Mouse (Mus musculus) lung, embryonic 14.5 days (tissue): ENCODE data around the gene Dnajb7. TPM values are rescaled to one million over a fixed set of nuclear protein-coding genes. Genes with fewer than 3 reads are reported as not detected.

ENCODE experiments used
- ATAC-seq: fragments of 200-750 bp; cut with Nextera tagmentation; 2 replicates; pipeline ENCODE4 v1.8.0; 2017; ENCODE audit warnings: mild to moderate bottlenecking, moderate TSS enrichment, moderate library complexity; ENCODE audit not compliant: insufficient read depth
- DNase-seq: peaks from one replicate; pipeline ENCODE4 v3.0.0-alpha.2; 2015
- H3K27ac ChIP-seq: fragments of 300-500 bp; sonication (generic); 2 replicates; pipeline ENCODE4 v1.5.1; 2014; ENCODE audit warnings: low read depth, mild to moderate bottlenecking, moderate library complexity
- H3K27me3 ChIP-seq: fragments of 300-500 bp; sonication (generic); 2 replicates; pipeline ENCODE4 v1.6.1; 2014; ENCODE audit warnings: low read length, control low read depth; ENCODE audit not compliant: insufficient read depth
- H3K36me3 ChIP-seq: fragments of 300-500 bp; sonication (generic); 2 replicates; pipeline ENCODE4 v1.6.1; 2014; ENCODE audit warnings: control low read depth; ENCODE audit not compliant: insufficient read depth
- H3K4me1 ChIP-seq: fragments of 300-500 bp; sonication (generic); 2 replicates; pipeline ENCODE4 v1.6.1; 2014; ENCODE audit warnings: antibody characterized with exemption, control low read depth; ENCODE audit not compliant: insufficient read depth
- H3K4me2 ChIP-seq: fragments of 300-500 bp; sonication (generic); 2 replicates; pipeline ENCODE4 v1.6.1; 2014; ENCODE audit warnings: mild to moderate bottlenecking
- H3K4me3 ChIP-seq: fragments of 300-500 bp; sonication (generic); 2 replicates; pipeline ENCODE4 v1.5.1; 2014; ENCODE audit warnings: low read depth, low read length
- H3K9ac ChIP-seq: fragments of 300-500 bp; sonication (generic); 2 replicates; pipeline ENCODE4 v1.6.1; 2014
- H3K9me3 ChIP-seq: fragments of 300-500 bp; sonication (generic); 2 replicates; pipeline ENCODE4 v1.6.1; 2016; ENCODE audit warnings: low read depth, low read length, control low read depth
- CTCF ChIP-seq: IDR thresholded peaks from 2 replicates; pipeline ENCODE4 v1.5.1; 2016; ENCODE audit warnings: antibody characterized with exemption, low read depth
- WGBS: fragments of 180-500 bp; shearing (Covaris S2); extraction: QIAGEN DNeasy Blood & Tissue Kit; methylation state at CpG from one replicate; pipeline ENCODE4 v1.1.7; 2014; 5-methylcytosine and 5-hydroxymethylcytosine counted together
- polyA plus RNA-seq: library from polyadenylated mRNA; unstranded; fragments of >200 nt; fragmentation: Nextera tagmentation; extraction: Ambion mirVana; gene quantifications from 2 replicates; pipeline ENCODE4 v1.2.1, GENCODE M21; 2014

Gene Dnajb7
- 1.4 and 2.2 TPM in 2 replicates for polyA plus RNA-seq

- no peaks in the 10 kb centered on the region for H3K36me3 ChIP-seq
- no peak for TF ChIP-seq CTCF
- no peaks in the 10 kb centered on the region for H3K27me3 ChIP-seq
- WGBS, result 93% methylated on average over 1 of the region's 1 CpGs
- H3K27ac ChIP-seq, result no peak within 1 kb of the TSS
- no peak for ATAC-seq
- H3K9me3 ChIP-seq, result no peaks in the 10 kb centered on the region
- no peaks in the 10 kb centered on the region for H3K4me1 ChIP-seq
- no peak within 1 kb of the TSS for H3K4me2 ChIP-seq
- no peak within 1 kb of the TSS for H3K4me3 ChIP-seq
- no peak within 1 kb of the TSS for H3K9ac ChIP-seq
- no peak for DNase-seq
Observed at GRCm38 (mm10) chr15:81408199-81408598, at the start of gene Dnajb7. TSS of gene Dnajb7 (minus strand) at chr15:81408299.

GRCm38 (mm10) chr15:81448463-81448862 lies 40.4 kb upstream of the Dnajb7 start:
- Histone ChIP-seq H3K4me3 (no peak overlapping the region), H3K27ac (no peak overlapping the region), H3K9me3 (no peaks in the 10 kb centered on the region), H3K9ac (no peak overlapping the region), H3K36me3 (peaks cover 30% of the 10 kb centered on the region; the same call in 1 of the 2 replicates), H3K27me3 (no peaks in the 10 kb centered on the region), H3K4me2 (no peak overlapping the region), H3K4me1 (no peaks in the 10 kb centered on the region)
- peak; percentile 92 for DNase-seq
- TF ChIP-seq CTCF, result peak; percentile 86
- ATAC-seq, result peak; percentile 49; the same call in 1 of the 2 replicates
- 46% methylated on average over 3 of the region's 3 CpGs for WGBS

GRCm38 (mm10) chr15:81439236-81439635 lies 31.1 kb upstream of the Dnajb7 start:
- Histone ChIP-seq H3K9me3 (no peaks in the 10 kb centered on the region), H3K27me3 (no peaks in the 10 kb centered on the region), H3K4me2 (no peak overlapping the region), H3K4me3 (no peak overlapping the region), H3K4me1 (no peaks in the 10 kb centered on the region), H3K9ac (no peak overlapping the region), H3K27ac (no peak overlapping the region), H3K36me3 (peaks cover 13% of the 10 kb centered on the region; the same call in 1 of the 2 replicates)
- DNase-seq, result no peak
- no peak for TF ChIP-seq CTCF
- no peak for ATAC-seq

- no peaks in the 10 kb centered on the region for H3K27me3 ChIP-seq
- H3K9ac ChIP-seq, result no peak overlapping the region
- H3K4me2 ChIP-seq, result no peak overlapping the region
- no peak for DNase-seq
- H3K27ac ChIP-seq, result no peak overlapping the region
- ATAC-seq, result no peak
- peaks cover 13% of the 10 kb centered on the region; the same call in 1 of the 2 replicates for H3K36me3 ChIP-seq
- WGBS, result 97% methylated on average over 1 of the region's 1 CpGs
- no peaks in the 10 kb centered on the region for H3K4me1 ChIP-seq
- no peaks in the 10 kb centered on the region for H3K9me3 ChIP-seq
- TF ChIP-seq CTCF, result no peak
- H3K4me3 ChIP-seq, result no peak overlapping the region
Observed at GRCm38 (mm10) chr15:81438345-81438744, 30.2 kb upstream of the Dnajb7 start.

GRCm38 (mm10) chr15:81431195-81431594 lies 23.1 kb upstream of the Dnajb7 start:
- ATAC-seq (no peak), DNase-seq (no peak)
- H3K9ac ChIP-seq, result no peak overlapping the region
- TF ChIP-seq CTCF, result no peak
- H3K4me1 ChIP-seq, result no peaks in the 10 kb centered on the region
- H3K27me3 ChIP-seq, result no peaks in the 10 kb centered on the region
- 71% methylated on average over 1 of the region's 1 CpGs for WGBS
- no peaks in the 10 kb centered on the region for H3K9me3 ChIP-seq
- no peak overlapping the region for H3K27ac ChIP-seq
- H3K4me2 ChIP-seq, result no peak overlapping the region
- H3K36me3 ChIP-seq, result peaks cover 27% of the 10 kb centered on the region; the same call in 1 of the 2 replicates
- H3K4me3 ChIP-seq, result no peak overlapping the region

- ATAC-seq (no peak), DNase-seq (no peak)
- no peaks in the 10 kb centered on the region for H3K27me3 ChIP-seq
- no peaks in the 10 kb centered on the region for H3K9me3 ChIP-seq
- no peak overlapping the region for H3K9ac ChIP-seq
- H3K4me3 ChIP-seq, result no peak overlapping the region
- H3K27ac ChIP-seq, result no peak overlapping the region
- WGBS, result 83% methylated on average over 2 of the region's 2 CpGs
- no peaks in the 10 kb centered on the region for H3K4me1 ChIP-seq
- H3K36me3 ChIP-seq, result peaks cover 27% of the 10 kb centered on the region; the same call in 1 of the 2 replicates
- H3K4me2 ChIP-seq, result no peak overlapping the region
- TF ChIP-seq CTCF, result no peak
Observed at GRCm38 (mm10) chr15:81427947-81428346, 19.8 kb upstream of the Dnajb7 start.

- Histone ChIP-seq H3K36me3 (peaks cover 14% of the 10 kb centered on the region; the same call in 1 of the 2 replicates), H3K4me3 (no peak overlapping the region), H3K4me2 (no peak overlapping the region), H3K4me1 (no peaks in the 10 kb centered on the region), H3K9me3 (no peaks in the 10 kb centered on the region), H3K27me3 (no peaks in the 10 kb centered on the region), H3K27ac (no peak overlapping the region), H3K9ac (no peak overlapping the region)
- no peak for ATAC-seq
- 82% methylated on average over 3 of the region's 3 CpGs for whole genome bisulfite sequencing
- no peak for DNase-seq
- no peak for TF ChIP-seq CTCF
Observed at GRCm38 (mm10) chr15:81425311-81425710, 17.2 kb upstream of the Dnajb7 start.
